Mouse (Mus musculus): ENCODE measurements around the gene Sp6.

The Sp6 gene

GRCm38 (mm10) chr11:96981461-96981860 is 31.7 kb upstream of the Sp6 start:
- DNase-seq (ENCODE audit: inconsistent age in 2 of 2, low spot score in 1 of 2), result no peak

DNA sequence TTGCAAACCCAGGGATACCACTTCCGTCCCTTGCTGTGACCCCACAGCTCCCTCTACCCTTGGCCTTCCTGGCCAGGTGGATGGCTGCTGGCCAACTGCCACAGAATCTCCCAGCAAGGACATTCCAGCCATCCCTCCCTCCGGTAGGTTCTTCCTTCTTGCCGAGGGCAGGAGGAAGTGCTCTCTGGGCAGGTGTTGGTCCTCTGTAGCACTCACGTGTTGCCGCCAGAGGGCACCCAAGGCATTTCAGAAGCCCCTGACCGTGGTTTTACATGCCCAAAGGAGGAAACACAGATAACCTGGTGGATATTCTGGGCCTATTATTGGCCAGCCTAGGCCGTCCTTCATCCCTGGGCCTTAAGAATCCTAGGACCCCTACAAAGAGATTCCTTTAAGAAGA is 30.8 kb upstream of the Sp6 start:
- peak; percentile 82 to 92 for DNase-seq (ENCODE audit: inconsistent age in 2 of 2, low spot score in 1 of 2)

DNA sequence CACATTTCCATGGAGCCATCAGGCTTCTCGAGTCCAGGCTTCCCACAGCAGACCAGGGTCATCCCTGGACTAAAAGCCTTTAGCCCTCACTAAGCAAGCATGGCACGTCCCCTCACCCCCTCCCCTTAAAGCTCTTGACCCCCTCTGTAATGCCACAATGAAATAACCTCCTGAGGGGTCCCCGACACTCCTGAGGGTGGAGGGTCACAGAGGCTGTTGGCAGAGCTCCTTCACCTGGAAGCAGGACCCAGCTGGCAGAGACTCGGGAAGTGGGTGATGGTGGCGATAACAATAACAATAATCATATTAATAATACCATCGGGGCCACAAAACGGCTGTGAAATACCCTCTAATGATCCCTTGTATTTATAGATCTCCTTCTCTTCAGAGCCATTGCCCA is 30.3 kb upstream of the Sp6 start, which contains the start of gene Sp2:
Sp2 (minus strand) TSS at position 101 of the 400 bp plus-strand sequence.
- no peak for DNase-seq (ENCODE audit: inconsistent age in 2 of 2, low spot score in 1 of 2)

DNA sequence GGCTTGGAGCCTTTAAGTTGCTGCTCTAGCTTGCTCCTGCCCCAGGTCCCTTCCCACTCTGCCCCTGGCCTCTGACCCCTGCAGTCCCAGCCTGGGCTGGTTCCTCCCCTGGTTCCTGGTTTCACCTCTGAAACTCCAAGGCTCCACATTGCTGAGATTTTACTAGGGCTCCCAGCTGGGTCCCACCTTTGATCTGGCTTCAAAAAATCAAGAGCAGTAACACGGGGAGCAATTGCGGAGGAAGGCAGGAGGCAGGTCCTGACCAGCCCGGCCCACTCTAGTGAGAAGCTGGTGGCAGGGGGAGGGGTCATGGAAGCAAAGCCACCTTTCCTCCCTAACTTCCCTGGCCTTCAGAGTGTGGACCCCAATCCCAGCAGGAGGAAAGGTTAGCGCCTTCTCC is 28.3 kb upstream of the Sp6 start:
- DNase-seq (ENCODE audit: inconsistent age in 2 of 2, low spot score in 1 of 2), result no peak

- DNase-seq (ENCODE audit: inconsistent age in 2 of 2, low spot score in 1 of 2), result no peak
Observed at GRCm38 (mm10) chr11:96986463-96986862, 26.7 kb upstream of the Sp6 start.

- DNase-seq (ENCODE audit: inconsistent age in 2 of 2, low spot score in 1 of 2), result no peak
Observed at GRCm38 (mm10) chr11:96987873-96988655, 25.1 kb upstream of the Sp6 start.

GRCm38 (mm10) chr11:96991501-96991900 is 21.7 kb upstream of the Sp6 start:
- DNase-seq (ENCODE audit: inconsistent age in 2 of 2, low spot score in 1 of 2), result no peak

DNA sequence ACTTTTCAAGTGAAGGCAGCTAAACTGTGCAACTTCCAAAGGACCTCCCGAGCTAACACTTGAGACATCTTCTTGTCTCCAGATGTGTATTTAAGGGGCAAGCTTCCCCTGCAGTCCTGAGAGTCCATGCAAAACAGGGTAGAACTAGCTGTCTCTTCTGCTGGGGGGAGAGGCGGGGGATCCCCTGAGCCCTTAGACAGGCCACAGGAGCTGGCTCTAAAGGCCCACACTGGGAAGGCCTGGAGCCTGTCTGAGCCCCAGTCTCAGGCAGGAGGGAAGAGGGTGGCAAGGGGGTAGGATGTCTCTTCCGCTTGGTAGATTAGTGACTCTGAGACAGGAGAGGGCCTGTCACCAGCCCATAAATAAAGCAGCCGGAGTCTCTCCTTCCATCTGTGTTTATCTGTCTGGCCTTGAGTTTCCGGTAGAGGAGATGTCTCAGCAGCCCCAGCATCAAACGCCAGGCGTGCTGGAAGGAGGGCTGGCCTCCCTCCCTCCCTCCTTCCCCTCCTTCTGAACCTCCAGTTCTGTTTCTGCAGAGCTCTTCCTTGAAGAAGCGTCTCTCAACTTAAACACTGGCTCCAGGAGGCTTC is 20.4 kb upstream of the Sp6 start:
- DNase-seq (ENCODE audit: inconsistent age in 2 of 2, low spot score in 1 of 2), result peak in 1 of 2 experiments; percentile 55

DNA sequence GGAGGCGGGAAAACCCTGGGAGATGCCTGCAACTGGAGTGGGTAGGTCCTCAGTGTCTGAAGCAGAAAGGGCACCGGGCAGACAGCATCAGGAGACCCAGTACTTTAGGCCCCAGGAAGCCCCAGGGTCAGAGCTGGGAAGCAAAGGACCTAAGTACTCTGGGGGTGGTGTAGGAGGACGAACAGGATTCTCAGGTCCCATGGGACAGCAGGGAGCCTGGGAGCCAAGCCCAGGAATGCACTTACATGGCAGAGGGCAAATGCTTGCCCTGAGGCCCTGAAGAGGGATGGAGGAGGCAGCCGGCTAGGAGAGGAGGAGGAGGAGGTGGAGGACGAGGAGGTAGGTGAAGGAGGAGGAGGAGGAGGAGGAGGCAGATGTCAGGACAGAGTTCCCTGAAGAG is 18.2 kb upstream of the Sp6 start:
- DNase-seq (ENCODE audit: inconsistent age in 2 of 2, low spot score in 1 of 2), result no peak

DNA sequence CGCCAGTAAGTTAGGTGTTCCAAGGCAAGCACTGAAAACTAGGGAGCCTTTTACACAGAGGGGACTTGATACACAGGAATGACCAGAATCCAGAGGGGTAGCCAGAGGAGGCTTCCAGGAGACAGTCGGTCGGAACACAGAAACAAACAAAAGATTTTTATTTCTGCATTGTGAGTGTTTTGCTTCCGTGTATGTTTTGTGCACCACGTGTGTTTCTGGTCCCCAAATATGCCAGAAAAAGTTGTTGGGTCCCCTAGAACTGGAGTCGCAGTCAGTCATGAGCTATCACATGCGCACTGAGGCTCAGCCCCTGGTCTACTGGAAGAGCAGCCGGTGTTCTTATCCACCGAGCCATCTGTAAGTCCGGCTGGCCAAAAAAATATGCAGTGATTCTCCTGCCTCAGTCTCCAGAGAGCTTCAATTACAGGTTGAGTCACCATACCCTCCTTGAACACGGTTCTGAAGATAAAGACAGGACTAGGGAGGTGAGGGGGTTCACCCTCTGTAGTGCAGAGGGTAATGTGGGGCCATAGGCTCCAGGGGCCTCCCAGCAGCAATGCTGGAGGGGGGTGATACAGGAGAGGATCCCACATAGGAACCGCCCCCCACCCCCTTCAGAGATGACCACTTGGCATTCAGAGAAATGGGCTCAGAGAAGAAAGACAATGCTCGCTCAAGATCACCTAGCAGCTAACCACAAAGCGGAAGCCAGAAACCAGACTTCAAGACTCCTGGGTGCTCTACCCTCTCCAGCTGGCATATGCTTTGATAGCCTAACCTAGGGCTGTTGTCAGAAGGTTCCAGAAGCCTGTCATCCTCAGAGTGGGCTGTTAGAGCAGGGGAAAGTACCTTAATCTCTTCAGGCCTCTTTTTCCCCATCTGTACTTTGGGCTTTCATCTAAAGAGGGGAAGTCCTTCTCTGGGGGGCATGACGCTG is 17.1 kb upstream of the Sp6 start:
- DNase-seq (ENCODE audit: inconsistent age in 2 of 2, low spot score in 1 of 2), result no peak

GRCm38 (mm10) chr11:96996773-96997379 is 16.3 kb upstream of the Sp6 start:
- no peak for DNase-seq (ENCODE audit: inconsistent age in 2 of 2, low spot score in 1 of 2)

DNA sequence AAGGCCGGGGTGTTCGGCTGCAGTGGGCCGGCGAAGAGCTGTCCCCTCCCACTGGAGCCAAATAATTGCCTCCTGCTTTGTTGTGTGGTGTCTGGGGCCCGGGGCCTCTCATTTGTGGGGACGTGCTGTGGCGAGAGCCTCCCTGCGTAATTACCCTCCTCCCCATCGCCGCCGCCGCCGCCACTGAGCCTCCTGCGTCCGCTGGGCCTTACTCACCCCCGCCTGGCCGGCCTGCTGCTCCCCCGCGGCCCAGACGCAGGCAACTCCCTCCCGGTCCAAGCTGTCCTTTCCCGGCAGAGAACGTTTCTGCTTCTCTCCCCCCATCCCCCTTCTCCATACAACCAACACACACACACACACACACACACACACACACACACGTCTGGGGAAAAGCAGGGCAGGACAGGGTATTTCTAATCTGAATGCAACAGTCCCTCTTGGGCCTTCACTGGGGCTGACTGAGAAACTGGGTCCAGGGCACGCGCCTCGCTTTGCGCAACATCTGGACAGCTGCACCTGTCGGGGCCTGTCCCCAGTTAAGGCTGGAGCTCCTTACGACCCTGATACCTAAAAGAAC is 15.7 kb upstream of the Sp6 start:
- peak; percentile 45 to 56 for DNase-seq (ENCODE audit: inconsistent age in 2 of 2, low spot score in 1 of 2)

GRCm38 (mm10) chr11:97003170-97003569 is 10.0 kb upstream of the Sp6 start:
- no peak for DNase-seq (ENCODE audit: inconsistent age in 2 of 2, low spot score in 1 of 2)

DNA sequence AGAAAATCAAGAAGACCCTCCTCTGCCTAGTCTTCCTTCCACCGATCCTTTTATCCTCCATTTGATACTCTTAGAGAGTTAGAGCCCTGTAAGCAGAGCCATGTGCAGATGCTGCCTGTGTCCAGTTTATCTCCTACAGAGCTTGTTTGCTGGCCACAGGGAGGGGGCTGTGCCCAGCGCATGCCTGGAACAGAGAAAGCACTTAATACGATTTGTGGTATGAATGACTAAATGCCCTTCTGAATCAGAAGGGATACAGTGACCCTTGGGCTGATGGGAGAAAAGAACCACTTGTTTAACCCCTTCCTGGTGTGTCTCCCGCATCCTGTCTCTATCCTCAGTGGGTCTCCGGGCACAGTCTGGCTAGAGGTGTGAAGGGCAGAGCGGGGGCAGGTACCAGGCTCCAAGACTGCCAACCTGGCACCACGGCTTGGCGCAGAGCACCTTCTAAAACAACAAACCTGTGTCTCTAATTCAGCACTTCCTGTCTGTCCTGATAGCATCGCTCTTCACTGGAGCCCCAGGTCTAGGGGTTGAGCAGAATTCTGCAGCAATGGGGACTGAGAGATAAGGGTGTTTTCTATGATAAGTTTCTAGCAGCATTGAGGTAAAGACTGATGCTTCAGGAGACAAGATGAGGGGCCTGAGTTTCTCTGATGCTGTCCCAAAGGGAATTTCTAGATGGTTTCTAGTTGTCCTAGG is 6.0 kb upstream of the Sp6 start:
- DNase-seq (ENCODE audit: inconsistent age in 2 of 2, low spot score in 1 of 2), result peak in 1 of 2 experiments; percentile 52

- DNase-seq (ENCODE audit: inconsistent age in 2 of 2, low spot score in 1 of 2), result no peak
Observed at GRCm38 (mm10) chr11:97009198-97009790, 3.9 kb upstream of the Sp6 start.

GRCm38 (mm10) chr11:97017696-97018582 is 4.7 kb downstream of the Sp6 start:
- no peak for DNase-seq (ENCODE audit: inconsistent age in 2 of 2, low spot score in 1 of 2)

- no peak for DNase-seq (ENCODE audit: inconsistent age in 2 of 2, low spot score in 1 of 2)
Observed at GRCm38 (mm10) chr11:97018583-97019344, 5.6 kb downstream of the Sp6 start.

- no peak for DNase-seq (ENCODE audit: inconsistent age in 2 of 2, low spot score in 1 of 2)
Observed at GRCm38 (mm10) chr11:97019345-97019708, 6.1 kb downstream of the Sp6 start.

Data from adrenal gland, adult (tissue).